Mouse (Mus musculus): Measurements from ENCODE around the gene Eif4e3. TPM values are rescaled to one million over a fixed set of nuclear protein-coding genes. Genes with fewer than 3 reads are reported as not detected.

The Eif4e3 gene
- total and polyA plus RNA-seq, 3 experiments: 9.8 to 16.3 (median 11.8) TPM

DNA sequence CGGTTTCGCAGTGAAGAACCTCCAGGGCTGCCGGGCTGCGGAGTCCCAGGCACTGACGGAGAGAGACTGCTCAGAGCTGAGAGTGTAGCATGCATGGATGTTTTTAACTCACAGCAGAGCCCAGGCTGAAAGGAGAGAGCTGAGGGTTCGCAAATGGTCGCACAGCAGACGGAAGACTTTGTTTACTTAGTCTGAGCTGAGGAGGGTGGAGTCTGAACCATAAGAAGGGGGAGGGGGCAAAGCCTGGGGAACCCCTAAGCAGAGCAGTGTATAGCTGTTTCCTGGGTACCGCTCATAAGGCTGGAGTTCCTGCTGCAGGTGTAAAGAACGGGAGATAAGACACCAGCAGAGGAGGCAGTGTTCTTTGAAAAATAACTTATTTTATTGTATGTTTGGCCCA lies 20.2 kb downstream of the Eif4e3 start:
- Histone ChIP-seq H3K36me3 (replicated peaks in 1 of 2; ENCODE audit: control insufficient read depth in 1 of 2, insufficient read depth in 1 of 2, low read length in 1 of 2) (peaks cover 5 to 61% of the 10 kb centered on the region in 2 experiments), H3K4me2 (ENCODE audit: insufficient read depth, low read depth, poor library complexity, severe bottlenecking) (no peak overlapping the region), H3K4me1 (ENCODE audit: control insufficient read depth in 1 of 2, insufficient read depth in 2 of 2) (peaks cover 0 to 29% of the 10 kb centered on the region in 2 experiments; a peak in 2 of 4 replicates), H3K27ac (ENCODE audit: insufficient read depth, low read depth) (no peak overlapping the region), H3K27me3 (replicated peaks) (no peaks in the 10 kb centered on the region), H3K9me3 (replicated peaks; ENCODE audit: low read length) (peaks cover 2% of the 10 kb centered on the region), H3K9ac (ENCODE audit: insufficient read depth, low read depth) (no peak overlapping the region), H3K4me3 (replicated peaks in 1 of 3; ENCODE audit: low read depth in 2 of 3, low read length in 2 of 3, poor library complexity in 1 of 3) (no peak overlapping the region), H3K79me2 (replicated peaks; ENCODE audit: control insufficient read depth, extremely low read depth, insufficient read depth, poor library complexity, severe bottlenecking) (no peaks in the 10 kb centered on the region)
- DNase-seq (ENCODE audit: extremely low read depth): no peak
- dilution Hi-C loops (cut with MboI; ENCODE audit: extremely low pct_ligation_motif_present, extremely low pct_unique_long_range_greater_than_20kb, low sequenced_read_pairs) (no loop called here), in situ Hi-C loops (cut with MboI; ENCODE audit: low pct_ligation_motif_present, low pct_unique_long_range_greater_than_20kb, low sequenced_read_pairs) (no loop called here)
- TF ChIP-seq MAFK (IDR thresholded peaks at IDR 0.05; ENCODE audit: insufficient replicate concordance, low read length): no peak
- TF ChIP-seq MEF2A (IDR thresholded peaks at IDR 0.05; ENCODE audit: borderline replicate concordance, low read depth, low read length): no peak
- TF ChIP-seq SMC3 (IDR thresholded peaks at IDR 0.05; ENCODE audit: low read depth, low read length): no peak
- no peak for TF ChIP-seq BHLHE40 (IDR thresholded peaks at IDR 0.05; ENCODE audit: low read depth, low read length)
- no peak for TF ChIP-seq E2F4 (IDR thresholded peaks at IDR 0.05; ENCODE audit: insufficient replicate concordance, low read depth, low read length)
- TF ChIP-seq CHD2 (IDR thresholded peaks at IDR 0.05; ENCODE audit: low read length): no peak
- no peak for TF ChIP-seq ETS1 (conservative IDR thresholded peaks at IDR 0.05; ENCODE audit: low read depth, low read length)
- no peak for TF ChIP-seq JUND (conservative IDR thresholded peaks at IDR 0.05; ENCODE audit: low read depth, low read length)

DNA sequence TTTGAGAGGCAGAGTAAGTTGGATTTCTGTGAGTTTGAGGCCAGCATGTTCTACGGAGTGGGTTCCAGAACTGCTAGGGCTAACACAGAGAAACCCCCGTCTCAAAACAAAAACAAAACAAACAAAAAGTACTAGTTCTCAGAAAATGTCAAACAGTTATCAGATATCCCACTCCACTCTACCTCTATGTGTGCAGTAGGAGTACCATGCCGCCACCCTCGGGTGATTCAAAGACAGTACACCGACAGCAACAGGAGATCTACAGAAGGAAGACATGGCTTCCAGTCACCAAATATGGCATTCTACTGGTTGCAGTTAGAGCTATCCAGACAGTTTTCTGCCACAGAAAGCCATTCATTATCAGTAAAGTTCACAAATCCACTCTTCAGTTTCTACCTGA lies 21.7 kb downstream of the Eif4e3 start:
- TF ChIP-seq MAZ (IDR thresholded peaks at IDR 0.05; ENCODE audit: low read depth, low read length) (no peak), NELFE (IDR thresholded peaks at IDR 0.05; ENCODE audit: low read depth, low read length) (no peak), POLR2A (IDR thresholded peaks at IDR 0.05; ENCODE audit: low read depth, low read length) (no peak), MXI1 (IDR thresholded peaks at IDR 0.05; ENCODE audit: low read depth, low read length) (no peak), ZNF384 (IDR thresholded peaks at IDR 0.05; ENCODE audit: low read depth, low read length) (no peak), ZKSCAN1 (IDR thresholded peaks at IDR 0.05; ENCODE audit: borderline replicate concordance, low read depth, low read length) (no peak), USF1 (IDR thresholded peaks at IDR 0.05; ENCODE audit: low read depth, low read length) (no peak), EP300 (IDR thresholded peaks at IDR 0.05; ENCODE audit: low read length) (no peak), RCOR1 (conservative IDR thresholded peaks at IDR 0.05; ENCODE audit: low read depth, low read length) (no peak), POLR2AphosphoS2 (IDR thresholded peaks at IDR 0.05; ENCODE audit: low read depth, low read length) (no peak), CTCF (conservative IDR thresholded peaks at IDR 0.05 in 1 of 2, IDR thresholded peaks at IDR 0.05 in 1 of 2; ENCODE audit: low read depth in 2 of 2, low read length in 2 of 2) (peak in 1 of 2 experiments; percentile 23; a peak in 1 of 4 replicates), MEF2A (IDR thresholded peaks at IDR 0.05; ENCODE audit: borderline replicate concordance, low read depth, low read length) (no peak), GABPA (IDR thresholded peaks at IDR 0.05; ENCODE audit: insufficient replicate concordance, low read depth, low read length) (no peak), SMC3 (IDR thresholded peaks at IDR 0.05; ENCODE audit: low read depth, low read length) (no peak), RAD21 (IDR thresholded peaks at IDR 0.05; ENCODE audit: low read depth, low read length) (peak; percentile 6)
- no peak overlapping the region for H3K9ac ChIP-seq (ENCODE audit: insufficient read depth, low read depth)
- H3K79me2 ChIP-seq (replicated peaks; ENCODE audit: control insufficient read depth, extremely low read depth, insufficient read depth, poor library complexity, severe bottlenecking): no peaks in the 10 kb centered on the region
- dilution Hi-C loops (cut with MboI; ENCODE audit: extremely low pct_ligation_motif_present, extremely low pct_unique_long_range_greater_than_20kb, low sequenced_read_pairs) (no loop called here), in situ Hi-C loops (cut with MboI; ENCODE audit: low pct_ligation_motif_present, low pct_unique_long_range_greater_than_20kb, low sequenced_read_pairs) (no loop called here)
- H3K4me2 ChIP-seq (ENCODE audit: insufficient read depth, low read depth, poor library complexity, severe bottlenecking): no peak overlapping the region
- peaks cover 0 to 16% of the 10 kb centered on the region in 2 experiments; a peak in 2 of 4 replicates for H3K4me1 ChIP-seq (ENCODE audit: control insufficient read depth in 1 of 2, insufficient read depth in 2 of 2)
- DNase-seq (ENCODE audit: extremely low read depth): no peak
- no peak overlapping the region for H3K4me3 ChIP-seq (replicated peaks in 1 of 3; ENCODE audit: low read depth in 2 of 3, low read length in 2 of 3, poor library complexity in 1 of 3)
- peaks cover 2% of the 10 kb centered on the region for H3K9me3 ChIP-seq (replicated peaks; ENCODE audit: low read length)
- H3K27ac ChIP-seq (ENCODE audit: insufficient read depth, low read depth): no peak overlapping the region
- H3K36me3 ChIP-seq (replicated peaks in 1 of 2; ENCODE audit: control insufficient read depth in 1 of 2, insufficient read depth in 1 of 2, low read length in 1 of 2): peaks cover 5 to 54% of the 10 kb centered on the region in 2 experiments
- H3K27me3 ChIP-seq (replicated peaks): no peaks in the 10 kb centered on the region
